Mouse (Mus musculus): ENCODE measurements at regions not wholly inside any gene's neighbourhood (a gene's known extent, or its start where the extent isn't known, plus 50 kb on each side); places are given as distances from the start of the nearest gene placed in this dataset.

DNA sequence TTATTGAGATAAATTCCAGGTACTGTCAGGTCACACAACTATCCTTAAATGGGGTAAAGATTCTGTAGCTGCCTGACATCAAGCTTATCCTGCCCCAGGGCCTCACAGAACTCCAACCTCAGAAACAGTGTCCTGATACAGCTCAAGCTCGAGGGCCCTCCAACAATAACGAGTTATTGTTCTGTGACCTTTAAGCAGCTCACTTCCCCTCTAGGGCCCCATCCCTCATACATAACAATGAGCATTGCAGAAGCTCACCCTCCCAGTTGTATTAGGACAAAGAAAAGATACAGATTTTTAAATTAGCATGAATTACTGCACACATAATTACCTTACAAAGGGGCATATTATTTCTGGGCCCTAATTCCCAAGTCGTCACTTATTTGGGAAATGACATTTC, 293.5 kb upstream of the Trpc7 start:
- no peak for TF ChIP-seq CTCF (IDR thresholded peaks at IDR 0.05; ENCODE audit: extremely low read depth, insufficient read depth, low read length)
- no peak for TF ChIP-seq POLR2A (IDR thresholded peaks at IDR 0.05; ENCODE audit: extremely low read depth, insufficient read depth, low read length)

Data from cortical plate, adult 2 months (tissue).